Mouse (Mus musculus): ENCODE data around the gene Safb2. TPM values are rescaled to one million over a fixed set of nuclear protein-coding genes. Genes with fewer than 3 reads are reported as not detected.

Gene Safb2
- polyA plus RNA-seq, 1 experiment from 2014 or later, result 76.5 TPM

DNA sequence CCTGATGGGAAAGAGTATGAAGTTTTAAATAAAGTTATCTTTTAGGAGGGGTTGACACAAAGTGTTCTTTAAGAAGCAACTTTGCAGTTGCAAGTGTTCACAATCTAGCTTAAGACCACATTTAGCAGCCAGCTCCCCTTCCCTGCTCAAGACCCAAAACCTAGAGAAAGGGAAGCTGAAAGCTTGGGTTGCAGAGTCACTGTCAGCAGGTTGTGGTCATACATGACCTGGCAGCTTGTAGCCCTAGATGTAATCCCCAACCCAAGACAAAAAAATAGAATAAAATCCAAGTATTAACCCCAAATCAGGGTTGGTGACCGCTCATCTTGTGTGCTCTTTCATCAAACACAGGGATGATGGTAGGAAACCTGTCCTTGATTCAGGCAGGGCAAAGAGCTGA lies 1.3 kb downstream of the Safb2 start:
- H3K4me2 ChIP-seq, result peak overlapping the region; percentile 92
- peaks cover 52% of the 10 kb centered on the region for H3K36me3 ChIP-seq
- peak overlapping the region; percentile 95; the same call in 1 of the 2 replicates for H3K27ac ChIP-seq (replicated peaks)
- no peaks in the 10 kb centered on the region for H3K27me3 ChIP-seq (replicated peaks)
- WGBS, result 86% methylated on average over 1 of the region's 1 CpGs
- H3K4me1 ChIP-seq, result peaks cover 56% of the 10 kb centered on the region
- peak overlapping the region; percentile 87 for H3K9ac ChIP-seq (replicated peaks)
- H3K4me3 ChIP-seq (replicated peaks), result peak overlapping the region; percentile 88
- no peak for ATAC-seq (ENCODE audit: low FRiP score)
- no peaks in the 10 kb centered on the region for H3K9me3 ChIP-seq (replicated peaks)

DNA sequence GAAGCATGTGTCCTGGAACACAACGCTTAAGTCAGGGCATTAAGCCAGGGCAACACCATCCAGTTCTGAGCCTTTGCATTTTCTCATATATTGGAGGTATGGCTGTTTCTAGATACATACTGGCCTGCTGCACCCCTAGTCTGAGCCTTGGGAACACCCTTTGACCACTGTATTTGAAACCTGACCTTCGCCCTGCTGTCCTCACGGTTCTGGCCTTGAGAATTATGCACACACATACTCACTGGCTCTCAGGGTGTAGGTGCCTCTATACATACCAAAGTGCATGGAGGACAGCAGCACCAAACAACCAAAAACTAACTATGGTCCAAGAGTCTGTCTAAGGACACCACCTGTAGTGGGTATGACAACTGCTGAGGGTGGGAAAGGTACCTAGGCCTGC lies 11.4 kb downstream of the Safb2 start:
- Histone ChIP-seq H3K4me1 (no peaks in the 10 kb centered on the region; the same call in 1 of the 2 replicates), H3K36me3 (peaks cover 90% of the 10 kb centered on the region), H3K27me3 (replicated peaks) (no peaks in the 10 kb centered on the region), H3K9ac (replicated peaks) (no peak overlapping the region), H3K4me2 (no peak overlapping the region), H3K4me3 (replicated peaks) (no peak overlapping the region), H3K9me3 (replicated peaks) (no peaks in the 10 kb centered on the region), H3K27ac (replicated peaks) (no peak overlapping the region)
- WGBS, result 87% methylated on average over 3 of the region's 3 CpGs
- ATAC-seq (ENCODE audit: low FRiP score), result no peak

DNA sequence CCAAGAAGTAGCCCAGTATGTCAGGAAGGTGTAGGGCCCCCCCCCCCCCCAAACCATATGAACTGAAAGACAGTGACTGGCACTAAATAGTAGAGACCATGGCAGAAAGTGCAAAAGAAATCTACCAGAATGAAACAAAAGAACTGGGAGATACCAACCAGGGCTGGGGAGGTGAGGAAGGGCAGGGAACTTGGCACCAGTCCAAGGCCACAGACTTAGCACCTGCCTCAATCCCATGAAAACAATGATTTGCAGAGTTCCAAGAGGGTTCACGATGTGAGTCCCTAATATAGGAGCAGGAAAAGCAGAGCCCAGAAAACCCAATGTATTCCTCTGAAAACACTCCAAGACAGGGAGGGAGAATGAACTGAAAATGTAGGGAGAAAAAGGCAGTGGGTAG lies 12.2 kb downstream of the Safb2 start:
- Histone ChIP-seq H3K9me3 (replicated peaks) (no peaks in the 10 kb centered on the region), H3K9ac (replicated peaks) (no peak overlapping the region), H3K27me3 (replicated peaks) (no peaks in the 10 kb centered on the region), H3K36me3 (peaks cover 90% of the 10 kb centered on the region), H3K27ac (replicated peaks) (no peak overlapping the region), H3K4me1 (no peaks in the 10 kb centered on the region; the same call in 1 of the 2 replicates), H3K4me2 (no peak overlapping the region), H3K4me3 (replicated peaks) (no peak overlapping the region)
- ATAC-seq (ENCODE audit: low FRiP score), result no peak
- 17% methylated on average over 1 of the region's 1 CpGs for WGBS

DNA sequence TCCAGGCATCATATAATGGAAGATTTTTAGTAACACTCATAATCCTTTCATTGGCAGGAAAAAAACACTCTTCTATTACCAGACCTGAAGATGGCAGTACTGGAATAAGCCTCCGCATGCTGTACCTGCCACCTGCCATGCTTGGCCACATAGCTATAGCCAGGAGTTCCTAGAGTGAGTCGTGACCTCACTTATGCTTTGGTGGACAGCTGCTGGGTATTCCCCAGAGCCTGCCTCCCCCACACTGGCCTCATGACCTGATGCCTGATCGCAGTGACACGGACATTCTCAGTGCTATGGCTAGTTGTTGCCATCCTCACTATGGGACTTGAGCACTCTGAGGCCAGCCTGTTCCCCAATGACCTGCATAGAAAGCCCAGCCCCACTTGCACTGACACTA lies 14.1 kb downstream of the Safb2 start:
- Histone ChIP-seq H3K27me3 (replicated peaks) (no peaks in the 10 kb centered on the region), H3K27ac (replicated peaks) (no peak overlapping the region), H3K9me3 (replicated peaks) (no peaks in the 10 kb centered on the region), H3K36me3 (peaks cover 97% of the 10 kb centered on the region), H3K4me2 (no peak overlapping the region), H3K4me1 (no peaks in the 10 kb centered on the region; the same call in 1 of the 2 replicates), H3K9ac (replicated peaks) (no peak overlapping the region), H3K4me3 (replicated peaks) (no peak overlapping the region)
- no peak for ATAC-seq (ENCODE audit: low FRiP score)
- WGBS, result 92% methylated on average over 4 of the region's 4 CpGs

- no peak overlapping the region for H3K9ac ChIP-seq (replicated peaks)
- no peak for ATAC-seq (ENCODE audit: low FRiP score)
- no peak overlapping the region for H3K27ac ChIP-seq (replicated peaks)
- 98% methylated on average over 4 of the region's 4 CpGs for WGBS
- H3K4me3 ChIP-seq (replicated peaks), result no peak overlapping the region
- H3K4me2 ChIP-seq, result no peak overlapping the region
- H3K27me3 ChIP-seq (replicated peaks), result no peaks in the 10 kb centered on the region
- no peaks in the 10 kb centered on the region; the same call in 1 of the 2 replicates for H3K4me1 ChIP-seq
- H3K9me3 ChIP-seq (replicated peaks), result no peaks in the 10 kb centered on the region
- H3K36me3 ChIP-seq, result peaks cover 99% of the 10 kb centered on the region
These were observed 17.0 kb downstream of the Safb2 start for GRCm38 (mm10) chr17:56567370-56567769.

- ATAC-seq (ENCODE audit: low FRiP score), result no peak
- 91% methylated on average over 5 of the region's 5 CpGs for WGBS
- H3K9ac ChIP-seq (replicated peaks), result no peak overlapping the region
These were observed 17.5 kb downstream of the Safb2 start for GRCm38 (mm10) chr17:56566918-56567317.

GRCm38 (mm10) chr17:56566293-56566692 lies 18.1 kb downstream of the Safb2 start:
- H3K9ac ChIP-seq (replicated peaks), result no peak overlapping the region
- no peak overlapping the region for H3K4me3 ChIP-seq (replicated peaks)
- H3K36me3 ChIP-seq, result peaks cover 99% of the 10 kb centered on the region
- no peak overlapping the region for H3K27ac ChIP-seq (replicated peaks)
- ATAC-seq (ENCODE audit: low FRiP score), result no peak
- no peaks in the 10 kb centered on the region for H3K27me3 ChIP-seq (replicated peaks)
- H3K9me3 ChIP-seq (replicated peaks), result no peaks in the 10 kb centered on the region
- H3K4me1 ChIP-seq, result no peaks in the 10 kb centered on the region
- 93% methylated on average over 29 of the region's 29 CpGs for WGBS
- H3K4me2 ChIP-seq, result no peak overlapping the region

More at GRCm38 (mm10) chr17:56566918-56567317, 17.5 kb downstream of the Safb2 start:
- Histone ChIP-seq H3K4me1 (no peaks in the 10 kb centered on the region), H3K4me2 (no peak overlapping the region), H3K27me3 (replicated peaks) (no peaks in the 10 kb centered on the region), H3K27ac (replicated peaks) (no peak overlapping the region), H3K4me3 (replicated peaks) (no peak overlapping the region), H3K36me3 (peaks cover 99% of the 10 kb centered on the region), H3K9me3 (replicated peaks) (no peaks in the 10 kb centered on the region)

- Histone ChIP-seq H3K4me2 (no peak overlapping the region), H3K9me3 (replicated peaks) (no peaks in the 10 kb centered on the region), H3K9ac (replicated peaks) (no peak overlapping the region), H3K27me3 (replicated peaks) (no peaks in the 10 kb centered on the region), H3K27ac (replicated peaks) (no peak overlapping the region), H3K36me3 (peaks cover 64% of the 10 kb centered on the region), H3K4me1 (no peaks in the 10 kb centered on the region), H3K4me3 (replicated peaks) (no peak overlapping the region)
- no peak for ATAC-seq (ENCODE audit: low FRiP score)
- WGBS, result 97% methylated on average over 2 of the region's 2 CpGs
These were observed 22.5 kb downstream of the Safb2 start for GRCm38 (mm10) chr17:56561866-56562265.

- H3K4me3 ChIP-seq (replicated peaks), result no peak overlapping the region
- no peaks in the 10 kb centered on the region for H3K27me3 ChIP-seq (replicated peaks)
- H3K9ac ChIP-seq (replicated peaks), result no peak overlapping the region
- H3K9me3 ChIP-seq (replicated peaks), result no peaks in the 10 kb centered on the region
- H3K27ac ChIP-seq (replicated peaks), result no peak overlapping the region
- ATAC-seq (ENCODE audit: low FRiP score), result no peak
- H3K4me2 ChIP-seq, result no peak overlapping the region
- 80% methylated on average over 1 of the region's 1 CpGs for WGBS
- H3K4me1 ChIP-seq, result no peaks in the 10 kb centered on the region
- H3K36me3 ChIP-seq, result peaks cover 47% of the 10 kb centered on the region
These were observed 24.3 kb downstream of the Safb2 start for GRCm38 (mm10) chr17:56560131-56560530.

GRCm38 (mm10) chr17:56559386-56559785 lies 25.0 kb downstream of the Safb2 start:
- 80% methylated on average over 3 of the region's 3 CpGs for WGBS
- no peak overlapping the region for H3K4me2 ChIP-seq
- no peak overlapping the region for H3K27ac ChIP-seq (replicated peaks)
- no peaks in the 10 kb centered on the region for H3K4me1 ChIP-seq
- H3K9me3 ChIP-seq (replicated peaks), result no peaks in the 10 kb centered on the region
- H3K4me3 ChIP-seq (replicated peaks), result no peak overlapping the region
- ATAC-seq (ENCODE audit: low FRiP score), result no peak
- no peaks in the 10 kb centered on the region for H3K27me3 ChIP-seq (replicated peaks)
- H3K9ac ChIP-seq (replicated peaks), result no peak overlapping the region
- H3K36me3 ChIP-seq, result peaks cover 39% of the 10 kb centered on the region

- no peak overlapping the region for H3K27ac ChIP-seq (replicated peaks)
These were observed 25.9 kb downstream of the Safb2 start for GRCm38 (mm10) chr17:56558448-56558847.

DNA sequence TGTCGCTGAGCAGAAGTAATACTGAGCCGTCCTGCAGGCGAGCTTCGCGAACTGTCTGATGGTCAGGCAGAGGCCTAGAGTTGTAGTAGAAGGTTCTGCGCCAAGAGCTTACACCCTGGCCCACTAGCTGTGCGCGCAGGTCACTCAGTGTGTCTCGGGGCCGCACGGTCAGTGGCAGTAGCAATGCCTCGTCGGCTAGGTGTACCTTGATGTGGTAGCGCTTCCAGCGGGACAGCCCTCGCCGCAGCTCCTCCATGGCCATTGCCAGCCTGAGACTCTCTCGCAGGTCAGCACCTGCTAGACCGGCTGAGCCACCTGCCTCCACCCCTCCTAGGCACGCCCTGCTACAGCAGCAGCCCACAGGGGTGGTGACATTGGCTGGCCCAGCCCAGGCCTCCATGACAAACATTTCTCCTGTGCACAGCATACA lies 30.2 kb downstream of the Safb2 start, which contains the start of gene Gm20219:
Gm20219 (minus strand) TSS at position 266 of the 430 bp plus-strand sequence.
- no peaks in the 10 kb centered on the region for H3K9me3 ChIP-seq (replicated peaks)
- peaks cover 21% of the 10 kb centered on the region for H3K4me1 ChIP-seq
- no peak for ATAC-seq (ENCODE audit: low FRiP score)
- 87% methylated on average over 20 of the region's 20 CpGs for WGBS
- H3K9ac ChIP-seq (replicated peaks), result no peak within 1 kb of the TSS
- H3K4me2 ChIP-seq, result no peak within 1 kb of the TSS
- H3K27me3 ChIP-seq (replicated peaks), result no peaks in the 10 kb centered on the region
- no peaks in the 10 kb centered on the region for H3K36me3 ChIP-seq
- H3K27ac ChIP-seq (replicated peaks), result no peak within 1 kb of the TSS
- no peak within 1 kb of the TSS for H3K4me3 ChIP-seq (replicated peaks)

More at GRCm38 (mm10) chr17:56558448-56558847, 25.9 kb downstream of the Safb2 start:
- Histone ChIP-seq H3K4me3 (replicated peaks) (no peak overlapping the region), H3K4me2 (no peak overlapping the region), H3K27me3 (replicated peaks) (no peaks in the 10 kb centered on the region), H3K4me1 (no peaks in the 10 kb centered on the region), H3K9me3 (replicated peaks) (no peaks in the 10 kb centered on the region), H3K36me3 (peaks cover 30% of the 10 kb centered on the region), H3K9ac (replicated peaks) (no peak overlapping the region)
- ATAC-seq (ENCODE audit: low FRiP score), result peak; percentile 54
- WGBS, result 12% methylated on average over 3 of the region's 3 CpGs
